Mouse (Mus musculus): ENCODE measurements around the gene Grik1.

GRCm38 (mm10) chr16:88177364-88177763 is 112.7 kb downstream of the Grik1 start:
- TF ChIP-seq CTCF (IDR thresholded peaks at IDR 0.05; ENCODE audit: extremely low read depth, insufficient read depth, low read length) (no peak), POLR2A (IDR thresholded peaks at IDR 0.05; ENCODE audit: extremely low read depth, insufficient read depth, low read length) (no peak)

All from cortical plate, adult 2 months (tissue).